Mouse (Mus musculus): ENCODE measurements around the gene Ap1g2.
A peak's percentile ranks its signal among the peaks of the same experiment; 100 is the strongest.

Gene Ap1g2

GRCm38 (mm10) chr14:55105836-55106809 is at the start of gene Ap1g2:
Gene Ap1g2 (minus strand): TSS chr14:55106593.
- DNase-seq (ENCODE audit: low spot score in 2 of 2), result peak; percentile 88 to 89

GRCm38 (mm10) chr14:55152951-55153481 is 46.6 kb upstream of the Ap1g2 start:
- DNase-seq (ENCODE audit: low spot score in 2 of 2), result no peak

- DNase-seq (ENCODE audit: low spot score in 2 of 2), result no peak
Observed at GRCm38 (mm10) chr14:55152174-55152573, 45.8 kb upstream of the Ap1g2 start.

GRCm38 (mm10) chr14:55150985-55151384 is 44.6 kb upstream of the Ap1g2 start:
- DNase-seq (ENCODE audit: low spot score in 2 of 2), result no peak

- peak in 1 of 2 experiments; percentile 20 for DNase-seq (ENCODE audit: low spot score in 2 of 2)
Observed at GRCm38 (mm10) chr14:55149041-55149440, 42.6 kb upstream of the Ap1g2 start.

GRCm38 (mm10) chr14:55148363-55148915 is 42.0 kb upstream of the Ap1g2 start:
- peak; percentile 64 to 87 for DNase-seq (ENCODE audit: low spot score in 2 of 2)

- DNase-seq (ENCODE audit: low spot score in 2 of 2), result no peak
Observed at GRCm38 (mm10) chr14:55146829-55147401, 40.5 kb upstream of the Ap1g2 start.

GRCm38 (mm10) chr14:55146324-55146723 is 39.9 kb upstream of the Ap1g2 start:
- no peak for DNase-seq (ENCODE audit: low spot score in 2 of 2)

GRCm38 (mm10) chr14:55139313-55139712 is 32.9 kb upstream of the Ap1g2 start:
- no peak for DNase-seq (ENCODE audit: low spot score in 2 of 2)

- DNase-seq (ENCODE audit: low spot score in 2 of 2), result no peak
Observed at GRCm38 (mm10) chr14:55135676-55136075, 29.3 kb upstream of the Ap1g2 start.

GRCm38 (mm10) chr14:55126521-55126920 is 20.1 kb upstream of the Ap1g2 start:
- DNase-seq (ENCODE audit: low spot score in 2 of 2), result peak in 1 of 2 experiments; percentile 49

GRCm38 (mm10) chr14:55125711-55126110 is 19.3 kb upstream of the Ap1g2 start:
- no peak for DNase-seq (ENCODE audit: low spot score in 2 of 2)

GRCm38 (mm10) chr14:55122359-55122758 is 16.0 kb upstream of the Ap1g2 start:
- DNase-seq (ENCODE audit: low spot score in 2 of 2), result no peak

GRCm38 (mm10) chr14:55121947-55122346 is 15.6 kb upstream of the Ap1g2 start:
- DNase-seq (ENCODE audit: low spot score in 2 of 2), result peak; percentile 49 to 53

- DNase-seq (ENCODE audit: low spot score in 2 of 2), result peak in 1 of 2 experiments; percentile 43
Observed at GRCm38 (mm10) chr14:55119421-55120134, 13.2 kb upstream of the Ap1g2 start.

GRCm38 (mm10) chr14:55118852-55119251 is 12.5 kb upstream of the Ap1g2 start:
- DNase-seq (ENCODE audit: low spot score in 2 of 2), result peak in 1 of 2 experiments; percentile 46

- peak; percentile 72 to 75 for DNase-seq (ENCODE audit: low spot score in 2 of 2)
Observed at GRCm38 (mm10) chr14:55116425-55117200, 10.2 kb upstream of the Ap1g2 start, which contains the start of gene Jph4. Gene Jph4 (minus strand): TSS chr14:55116935.

- peak in 1 of 2 experiments; percentile 37 for DNase-seq (ENCODE audit: low spot score in 2 of 2)
Observed at GRCm38 (mm10) chr14:55115846-55116245, 9.5 kb upstream of the Ap1g2 start.

- DNase-seq (ENCODE audit: low spot score in 2 of 2), result peak; percentile 66 to 71
Observed at GRCm38 (mm10) chr14:55114759-55115701, 8.6 kb upstream of the Ap1g2 start.
